Mouse (Mus musculus): ENCODE data around the gene Casp3.

The Casp3 gene

DNA sequence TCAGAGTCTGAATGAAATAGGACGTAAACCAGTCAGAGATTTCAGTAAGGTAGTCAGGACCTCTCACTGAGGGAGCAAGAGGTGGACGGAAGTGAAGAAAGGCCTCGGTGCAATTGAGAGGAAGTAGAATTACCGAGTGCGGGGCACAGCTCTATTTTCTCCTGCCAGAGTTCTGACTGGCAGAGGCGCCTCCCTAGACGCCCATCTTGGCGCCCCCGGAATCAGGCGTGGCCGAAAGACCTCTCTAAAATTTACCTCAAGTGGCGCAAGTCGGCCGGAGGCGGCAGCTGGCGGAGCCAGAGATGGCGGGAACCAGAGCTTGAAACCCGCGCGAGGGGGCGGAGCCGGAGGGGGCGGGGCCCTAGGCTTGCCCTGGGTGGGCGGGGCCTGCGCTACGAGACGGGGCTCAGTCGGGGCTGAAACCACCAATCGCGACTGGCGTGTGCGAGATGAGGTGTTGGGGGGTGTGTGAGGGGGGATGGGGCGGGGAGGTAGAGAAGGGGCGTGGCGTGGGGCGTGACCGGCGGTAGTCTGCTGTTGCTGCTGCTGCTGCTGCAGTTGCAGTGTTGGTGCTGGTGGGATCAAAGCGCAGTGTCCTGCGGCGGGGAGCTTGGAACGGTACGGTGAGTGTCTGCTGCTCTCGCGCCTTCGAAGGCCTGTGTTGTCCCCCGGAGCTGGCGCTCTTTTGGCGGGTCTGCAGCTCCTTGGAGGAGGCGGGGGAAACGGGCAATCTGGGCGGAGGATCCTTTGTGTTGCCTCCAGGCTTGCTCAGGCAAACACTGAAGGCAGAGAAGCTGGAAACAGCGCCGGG is at the start of gene Casp3, which contains the start of gene Primpol:
Casp3 (plus strand) TSS at position 413 of the 811 bp plus-strand sequence.
Primpol (minus strand) TSS at position 334 of the 811 bp plus-strand sequence.
- TF ChIP-seq NANOG (IDR thresholded peaks at IDR 0.05; ENCODE audit: borderline replicate concordance, low read length) (no peak), CTCF (conservative IDR thresholded peaks at IDR 0.05; ENCODE audit: low read length) (no peak), POU5F1 (IDR thresholded peaks at IDR 0.05; ENCODE audit: borderline replicate concordance, low read length) (no peak)
- Histone ChIP-seq H3K4me3 (replicated peaks; ENCODE audit: low read length) (peak within 1 kb of the TSS; percentile 89), H3K4me1 (replicated peaks; ENCODE audit: low read depth, low read length) (peaks cover 44% of the 10 kb centered on the region), H3K36me3 (ENCODE audit: insufficient read depth, low read length) (peaks cover 7% of the 10 kb centered on the region; the same call in 1 of the 2 replicates), H3K9me3 (ENCODE audit: low read length) (no peaks in the 10 kb centered on the region), H3K27me3 (ENCODE audit: insufficient read depth, low read length) (no peaks in the 10 kb centered on the region)

DNA sequence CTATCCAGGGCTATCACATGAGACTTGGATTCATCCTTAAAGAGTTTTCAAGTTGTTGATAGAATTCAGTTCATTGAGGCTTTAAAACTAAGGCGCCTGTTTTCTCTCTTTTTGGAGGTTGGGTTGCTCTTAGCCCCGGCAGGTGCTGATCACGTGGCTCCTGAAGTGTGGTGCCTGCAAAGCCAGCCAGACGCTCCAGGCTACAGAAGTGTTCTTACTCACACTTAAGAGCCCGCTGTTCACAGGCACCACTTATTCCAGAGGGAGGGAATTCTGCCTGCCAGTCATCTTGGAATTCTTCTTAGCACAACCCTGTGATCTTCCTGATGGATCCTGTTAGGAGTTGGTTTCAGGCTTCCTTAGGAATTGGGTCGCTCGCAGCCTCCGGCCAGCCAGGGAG is 49.1 kb upstream of the Casp3 start:
- TF ChIP-seq NANOG (IDR thresholded peaks at IDR 0.05; ENCODE audit: borderline replicate concordance, low read length) (no peak), CTCF (conservative IDR thresholded peaks at IDR 0.05; ENCODE audit: low read length) (no peak), POU5F1 (IDR thresholded peaks at IDR 0.05; ENCODE audit: borderline replicate concordance, low read length) (no peak)
- H3K27me3 ChIP-seq (ENCODE audit: insufficient read depth, low read length) = no peaks in the 10 kb centered on the region
- H3K4me1 ChIP-seq (replicated peaks; ENCODE audit: low read depth, low read length) = peaks cover 46% of the 10 kb centered on the region
- peaks cover 84% of the 10 kb centered on the region for H3K36me3 ChIP-seq (ENCODE audit: insufficient read depth, low read length)
- H3K4me3 ChIP-seq (replicated peaks; ENCODE audit: low read length) = no peak overlapping the region
- no peaks in the 10 kb centered on the region for H3K9me3 ChIP-seq (ENCODE audit: low read length)

DNA sequence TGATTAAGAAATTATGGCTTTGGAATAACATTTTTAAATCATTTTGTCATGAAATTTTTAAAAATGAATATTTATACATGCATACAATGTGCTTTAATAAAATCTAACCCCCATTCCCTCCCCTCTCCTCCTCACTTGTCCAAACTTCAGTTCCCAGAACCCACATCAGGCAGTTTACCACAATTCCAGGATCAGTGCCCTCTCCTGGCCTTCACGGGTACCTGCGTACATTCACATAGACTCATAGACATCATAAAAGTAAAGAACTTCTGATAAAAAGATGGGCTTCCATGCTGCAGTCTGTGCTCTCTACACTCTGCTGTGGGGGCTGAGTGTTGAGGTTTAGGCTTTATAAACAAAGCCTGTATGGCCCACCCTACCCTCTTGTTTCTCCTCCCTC is 48.1 kb upstream of the Casp3 start:
- Histone ChIP-seq H3K36me3 (ENCODE audit: insufficient read depth, low read length) (peaks cover 76% of the 10 kb centered on the region), H3K27me3 (ENCODE audit: insufficient read depth, low read length) (no peaks in the 10 kb centered on the region), H3K9me3 (ENCODE audit: low read length) (no peaks in the 10 kb centered on the region), H3K4me3 (replicated peaks; ENCODE audit: low read length) (no peak overlapping the region), H3K4me1 (replicated peaks; ENCODE audit: low read depth, low read length) (peaks cover 49% of the 10 kb centered on the region)
- TF ChIP-seq NANOG (IDR thresholded peaks at IDR 0.05; ENCODE audit: borderline replicate concordance, low read length) (no peak), CTCF (conservative IDR thresholded peaks at IDR 0.05; ENCODE audit: low read length) (peak; percentile 25)

- no peak for TF ChIP-seq NANOG (IDR thresholded peaks at IDR 0.05; ENCODE audit: borderline replicate concordance, low read length)
- TF ChIP-seq POU5F1 (IDR thresholded peaks at IDR 0.05; ENCODE audit: borderline replicate concordance, low read length) = no peak
- TF ChIP-seq CTCF (conservative IDR thresholded peaks at IDR 0.05; ENCODE audit: low read length) = no peak
- Histone ChIP-seq H3K4me1 (replicated peaks; ENCODE audit: low read depth, low read length) (peaks cover 58% of the 10 kb centered on the region), H3K9me3 (ENCODE audit: low read length) (no peaks in the 10 kb centered on the region), H3K27me3 (ENCODE audit: insufficient read depth, low read length) (no peaks in the 10 kb centered on the region), H3K4me3 (replicated peaks; ENCODE audit: low read length) (no peak overlapping the region), H3K36me3 (ENCODE audit: insufficient read depth, low read length) (peaks cover 77% of the 10 kb centered on the region)
Measured at GRCm38 (mm10) chr8:46569659-46570441, 47.2 kb upstream of the Casp3 start.

DNA sequence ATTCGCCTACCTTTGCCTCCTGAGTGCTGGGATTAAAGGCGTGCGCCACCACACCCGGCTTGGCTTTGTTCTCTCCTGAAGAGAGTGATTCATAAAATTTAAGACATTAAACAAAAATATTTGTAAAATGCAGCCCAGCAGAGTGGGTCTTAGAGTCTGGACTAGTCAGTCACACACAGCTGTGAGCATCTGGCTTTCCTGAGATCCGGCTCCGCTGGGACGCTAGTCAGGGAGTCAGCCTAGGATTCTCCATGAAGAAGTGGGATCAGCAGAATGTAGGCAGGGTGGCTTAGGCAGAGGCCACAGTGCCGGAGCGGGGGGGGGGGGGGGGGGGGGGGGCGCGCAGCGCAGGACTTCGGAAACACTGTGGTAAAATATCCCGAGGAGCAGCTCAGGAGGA is 46.4 kb upstream of the Casp3 start:
- H3K36me3 ChIP-seq (ENCODE audit: insufficient read depth, low read length) = peaks cover 77% of the 10 kb centered on the region
- H3K4me1 ChIP-seq (replicated peaks; ENCODE audit: low read depth, low read length) = peaks cover 66% of the 10 kb centered on the region
- H3K4me3 ChIP-seq (replicated peaks; ENCODE audit: low read length) = no peak overlapping the region
- H3K9me3 ChIP-seq (ENCODE audit: low read length) = no peaks in the 10 kb centered on the region
- no peaks in the 10 kb centered on the region for H3K27me3 ChIP-seq (ENCODE audit: insufficient read depth, low read length)
- TF ChIP-seq NANOG (IDR thresholded peaks at IDR 0.05; ENCODE audit: borderline replicate concordance, low read length) = no peak
- no peak for TF ChIP-seq CTCF (conservative IDR thresholded peaks at IDR 0.05; ENCODE audit: low read length)
- TF ChIP-seq POU5F1 (IDR thresholded peaks at IDR 0.05; ENCODE audit: borderline replicate concordance, low read length) = no peak

- Histone ChIP-seq H3K4me1 (replicated peaks; ENCODE audit: low read depth, low read length) (peaks cover 57% of the 10 kb centered on the region), H3K4me3 (replicated peaks; ENCODE audit: low read length) (no peak overlapping the region), H3K27me3 (ENCODE audit: insufficient read depth, low read length) (no peaks in the 10 kb centered on the region), H3K36me3 (ENCODE audit: insufficient read depth, low read length) (peaks cover 78% of the 10 kb centered on the region), H3K9me3 (ENCODE audit: low read length) (no peaks in the 10 kb centered on the region)
- TF ChIP-seq POU5F1 (IDR thresholded peaks at IDR 0.05; ENCODE audit: borderline replicate concordance, low read length) = no peak
- TF ChIP-seq CTCF (conservative IDR thresholded peaks at IDR 0.05; ENCODE audit: low read length) = no peak
- TF ChIP-seq NANOG (IDR thresholded peaks at IDR 0.05; ENCODE audit: borderline replicate concordance, low read length) = no peak
Measured at GRCm38 (mm10) chr8:46573446-46573845, 43.6 kb upstream of the Casp3 start.

DNA sequence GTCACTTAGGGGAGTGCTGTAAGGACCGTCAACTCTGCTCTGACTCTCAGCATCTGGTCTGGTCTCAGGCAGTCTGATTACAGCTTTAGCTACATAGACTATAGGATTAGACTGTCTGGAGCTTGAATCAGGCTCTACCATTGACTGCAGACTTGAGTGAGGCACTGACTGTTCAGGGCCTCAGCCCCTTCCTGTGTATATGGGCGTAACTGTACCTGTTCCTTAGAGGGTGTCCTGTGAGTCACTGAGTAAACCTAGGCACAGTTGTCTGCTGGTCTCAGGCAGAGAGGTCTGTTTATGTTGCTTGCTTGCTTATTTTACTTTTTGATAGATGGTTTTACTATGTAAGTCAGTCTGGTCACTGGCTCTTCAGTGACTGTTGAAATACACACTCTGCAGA is 43.1 kb upstream of the Casp3 start:
- Histone ChIP-seq H3K9me3 (ENCODE audit: low read length) (no peaks in the 10 kb centered on the region), H3K4me3 (replicated peaks; ENCODE audit: low read length) (no peak overlapping the region), H3K4me1 (replicated peaks; ENCODE audit: low read depth, low read length) (peaks cover 57% of the 10 kb centered on the region), H3K27me3 (ENCODE audit: insufficient read depth, low read length) (no peaks in the 10 kb centered on the region), H3K36me3 (ENCODE audit: insufficient read depth, low read length) (peaks cover 78% of the 10 kb centered on the region)
- TF ChIP-seq CTCF (conservative IDR thresholded peaks at IDR 0.05; ENCODE audit: low read length) = no peak
- no peak for TF ChIP-seq POU5F1 (IDR thresholded peaks at IDR 0.05; ENCODE audit: borderline replicate concordance, low read length)
- TF ChIP-seq NANOG (IDR thresholded peaks at IDR 0.05; ENCODE audit: borderline replicate concordance, low read length) = no peak

GRCm38 (mm10) chr8:46578794-46579193 is 38.3 kb upstream of the Casp3 start:
- Histone ChIP-seq H3K4me3 (replicated peaks; ENCODE audit: low read length) (no peak overlapping the region), H3K27me3 (ENCODE audit: insufficient read depth, low read length) (no peaks in the 10 kb centered on the region), H3K9me3 (ENCODE audit: low read length) (no peaks in the 10 kb centered on the region), H3K4me1 (replicated peaks; ENCODE audit: low read depth, low read length) (peaks cover 29% of the 10 kb centered on the region), H3K36me3 (ENCODE audit: insufficient read depth, low read length) (peaks cover 88% of the 10 kb centered on the region)
- TF ChIP-seq CTCF (conservative IDR thresholded peaks at IDR 0.05; ENCODE audit: low read length) = no peak
- TF ChIP-seq NANOG (IDR thresholded peaks at IDR 0.05; ENCODE audit: borderline replicate concordance, low read length) = no peak
